Mouse (Mus musculus) C2C12 (cell line): ENCODE measurements at regions not wholly inside any gene's neighbourhood (a gene's known extent, or its start where the extent isn't known, plus 50 kb on each side); places are given as distances from the start of the nearest gene placed in this dataset.

Experiments used
- H3K27me3 ChIP-seq: one replicate; pipeline ENCODE4 v1.6.1; 2011; ENCODE audit not compliant: control insufficient read depth, insufficient read depth, insufficient read length
- H3K36me3 ChIP-seq: one replicate; pipeline ENCODE4 v1.6.1; 2011; ENCODE audit not compliant: control insufficient read depth, insufficient read depth
- H3K4me3 ChIP-seq: one replicate; pipeline ENCODE4 v1.5.1; 2011; ENCODE audit warnings: mild to moderate bottlenecking, control low read depth; ENCODE audit not compliant: poor library complexity, insufficient read depth, severe bottlenecking
- H3K79me2 ChIP-seq: one replicate; pipeline ENCODE4 v1.6.1; 2011; ENCODE audit not compliant: control insufficient read depth, insufficient read depth
- H3K79me3 ChIP-seq: one replicate; pipeline ENCODE4 v1.6.1; 2011; ENCODE audit warnings: low read depth, control low read depth
- H3ac ChIP-seq: one replicate; pipeline ENCODE3; 2011; ENCODE audit warnings: low read depth; ENCODE audit not compliant: control insufficient read depth, insufficient read length
- CEBPB ChIP-seq: IDR thresholded peaks from one replicate; pipeline ENCODE4 v1.6.1; 2011; ENCODE audit warnings: low read depth, mild to moderate bottlenecking, control low read depth, moderate library complexity
- CTCF ChIP-seq: IDR thresholded peaks from one replicate; pipeline ENCODE4 v1.5.1; 2011; ENCODE audit not compliant: control insufficient read depth, insufficient read depth, insufficient read length
- FOSL1 ChIP-seq: IDR thresholded peaks from one replicate; pipeline ENCODE4 v1.8.0; 2011; ENCODE audit warnings: mild to moderate bottlenecking, low read length; ENCODE audit not compliant: poor library complexity, insufficient read depth, severe bottlenecking
- MAX ChIP-seq: IDR thresholded peaks from one replicate; pipeline ENCODE4 v1.6.1; 2011; ENCODE audit warnings: mild to moderate bottlenecking, control low read depth
- MYOD1 ChIP-seq: IDR thresholded peaks from one replicate; pipeline ENCODE4 v1.6.1; 2011; ENCODE audit warnings: low read depth; ENCODE audit not compliant: control insufficient read depth, insufficient read length
- MYOG ChIP-seq: IDR thresholded peaks from one replicate; pipeline ENCODE4 v1.6.1; 2011; ENCODE audit not compliant: control insufficient read depth, insufficient read length; ENCODE audit errors: extremely low read depth
- USF1 ChIP-seq: IDR thresholded peaks from one replicate; pipeline ENCODE4 v1.6.1; 2011; ENCODE audit warnings: low read depth, mild to moderate bottlenecking, control low read depth, moderate library complexity

DNA sequence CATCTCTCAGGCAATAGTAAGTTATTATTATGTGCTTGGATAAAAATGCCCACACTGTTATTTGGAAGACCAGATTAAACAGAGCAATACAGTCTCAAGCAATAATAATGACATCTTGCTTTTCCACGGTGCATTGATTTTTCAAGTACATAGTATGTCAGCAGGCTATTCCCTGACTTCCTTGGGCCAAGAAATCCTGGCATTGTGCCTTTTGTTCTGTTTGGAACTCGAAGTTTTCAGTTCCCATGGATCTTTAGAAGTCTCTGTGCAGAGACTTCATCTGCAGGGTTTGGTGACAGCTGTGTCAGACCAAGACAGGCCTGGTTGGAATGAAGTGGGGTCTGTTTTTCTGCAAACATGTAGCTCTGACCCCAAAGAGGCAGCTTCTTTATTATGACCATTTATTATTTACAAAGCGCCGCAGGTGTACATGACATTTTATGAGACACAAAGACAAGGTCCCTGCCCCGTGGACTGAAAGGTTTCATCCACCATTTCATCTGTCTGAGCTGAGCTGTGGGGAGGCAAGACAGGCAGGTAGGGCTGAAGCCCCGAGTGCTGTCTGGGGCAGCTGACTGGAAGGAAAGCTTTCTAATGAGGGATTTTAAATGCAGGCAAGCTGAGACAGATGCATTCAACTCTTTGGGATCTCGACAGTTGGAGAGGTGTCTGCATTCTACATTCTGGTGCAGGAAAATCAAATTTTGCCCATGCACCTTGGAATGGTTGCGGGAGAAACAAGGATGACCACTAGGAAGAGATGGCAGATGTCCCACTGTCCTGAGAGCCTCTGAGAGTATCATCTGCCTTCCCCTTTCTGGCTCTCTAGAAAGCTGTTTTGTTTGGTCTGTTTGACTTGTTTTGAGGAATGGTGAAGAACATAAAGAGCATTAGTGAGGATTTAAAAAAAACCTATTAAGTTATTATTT lies 57.4 kb upstream of the Syt6 start:
- H3K79me3 ChIP-seq = no peaks in the 10 kb centered on the region
- no peaks in the 10 kb centered on the region for H3K79me2 ChIP-seq
- no peaks in the 10 kb centered on the region for H3K36me3 ChIP-seq
- H3K27me3 ChIP-seq = peaks cover 30% of the 10 kb centered on the region
- H3K4me3 ChIP-seq = no peak overlapping the region
- H3ac ChIP-seq = no peak overlapping the region
- TF ChIP-seq FOSL1 (no peak), MYOG (no peak), MAX (no peak), MYOD1 (no peak), CTCF (no peak), CEBPB (no peak), USF1 (no peak)

DNA sequence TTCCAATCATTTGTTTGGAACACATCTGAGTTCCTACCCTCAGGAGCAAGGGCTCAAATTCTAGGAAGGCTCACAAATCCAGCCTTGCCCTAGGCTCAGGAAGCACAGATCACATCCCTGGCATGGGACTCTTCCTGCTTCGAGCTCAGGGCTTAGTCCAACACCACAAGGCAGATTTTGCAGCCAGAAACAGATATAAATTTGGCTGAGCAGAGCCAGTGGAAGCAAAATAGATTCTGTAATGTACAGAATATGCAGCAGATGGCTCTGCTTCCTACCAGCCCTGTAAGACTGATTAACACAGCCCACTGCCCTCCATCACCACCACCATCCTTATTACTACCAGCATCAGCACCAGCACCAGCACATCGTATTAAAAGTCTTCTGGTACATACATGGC lies 56.4 kb upstream of the Syt6 start:
- no peak overlapping the region for H3ac ChIP-seq
- H3K36me3 ChIP-seq = no peaks in the 10 kb centered on the region
- H3K79me2 ChIP-seq = no peaks in the 10 kb centered on the region
- H3K27me3 ChIP-seq = peaks cover 26% of the 10 kb centered on the region
- H3K79me3 ChIP-seq = no peaks in the 10 kb centered on the region
- no peak overlapping the region for H3K4me3 ChIP-seq
- TF ChIP-seq MYOD1 (no peak), MAX (no peak), FOSL1 (no peak), USF1 (no peak), MYOG (no peak), CEBPB (no peak), CTCF (no peak)
